Mouse (Mus musculus) intestine, postnatal 0 days (tissue): ENCODE results near the gene Casc1. TPM values are rescaled to one million over a fixed set of nuclear protein-coding genes. Genes with fewer than 3 reads are reported as not detected.
A peak's percentile ranks its signal among the peaks of the same experiment; 100 is the strongest.

Experiments
- ATAC-seq: fragments of 200-750 bp; cut with Nextera tagmentation; 2 replicates; pipeline ENCODE4 v1.8.0; 2017; ENCODE audit warnings: mild to moderate bottlenecking, moderate TSS enrichment, moderate library complexity
- H3K27ac ChIP-seq: fragments of 300-500 bp; sonication (generic); 2 replicates; pipeline ENCODE4 v1.5.1; 2014; ENCODE audit warnings: mild to moderate bottlenecking, low read depth, low read length, moderate library complexity
- H3K27me3 ChIP-seq: fragments of 300-500 bp; sonication (generic); replicated peaks from 2 replicates; pipeline ENCODE4 v1.6.1; 2014; ENCODE audit warnings: low read length, mixed read lengths; ENCODE audit not compliant: control insufficient read depth, insufficient read depth
- H3K36me3 ChIP-seq: fragments of 300-500 bp; sonication (generic); 2 replicates; pipeline ENCODE4 v1.6.1; 2014; ENCODE audit warnings: mild to moderate bottlenecking, moderate library complexity; ENCODE audit not compliant: control insufficient read depth, insufficient read depth
- H3K4me1 ChIP-seq: fragments of 300-500 bp; sonication (generic); replicated peaks from 2 replicates; pipeline ENCODE4 v1.6.1; 2014; ENCODE audit warnings: antibody characterized with exemption, low read length, mixed read lengths; ENCODE audit not compliant: control insufficient read depth, insufficient read depth
- H3K4me2 ChIP-seq: fragments of 300-500 bp; sonication (generic); replicated peaks from 2 replicates; pipeline ENCODE4 v1.6.1; 2014; ENCODE audit warnings: low read depth, mild to moderate bottlenecking, moderate library complexity
- H3K4me3 ChIP-seq: fragments of 300-500 bp; sonication (generic); 2 replicates; pipeline ENCODE4 v1.5.1; 2014; ENCODE audit warnings: low read depth, low read length
- H3K9ac ChIP-seq: fragments of 300-500 bp; sonication (generic); 2 replicates; pipeline ENCODE4 v1.6.1; 2014; ENCODE audit warnings: mild to moderate bottlenecking, low read depth, low read length
- H3K9me3 ChIP-seq: fragments of 300-500 bp; sonication (generic); 2 replicates; pipeline ENCODE4 v1.6.1; 2016; ENCODE audit warnings: mixed run types; ENCODE audit not compliant: control insufficient read depth
- CTCF ChIP-seq: sonication (generic); IDR thresholded peaks from 2 replicates; pipeline ENCODE4 v1.5.1; 2016; ENCODE audit warnings: low read depth, mild to moderate bottlenecking, control low read depth, antibody characterized with exemption, moderate library complexity
- WGBS: fragments of 180-500 bp; shearing (Covaris S2); extraction: QIAGEN DNeasy Blood & Tissue Kit; methylation state at CpG from one replicate; pipeline ENCODE4 v1.1.7; 2014; 5-methylcytosine and 5-hydroxymethylcytosine counted together
- polyA plus RNA-seq: library from polyadenylated mRNA; unstranded; fragments of >200 nt; fragmentation: Nextera tagmentation; extraction: Ambion mirVana; gene quantifications from 2 replicates; pipeline ENCODE4 v1.2.1, GENCODE M21; 2015

Gene Casc1
- polyA plus RNA-seq, 1 experiment from 2014 or later: 0.08 TPM

DNA sequence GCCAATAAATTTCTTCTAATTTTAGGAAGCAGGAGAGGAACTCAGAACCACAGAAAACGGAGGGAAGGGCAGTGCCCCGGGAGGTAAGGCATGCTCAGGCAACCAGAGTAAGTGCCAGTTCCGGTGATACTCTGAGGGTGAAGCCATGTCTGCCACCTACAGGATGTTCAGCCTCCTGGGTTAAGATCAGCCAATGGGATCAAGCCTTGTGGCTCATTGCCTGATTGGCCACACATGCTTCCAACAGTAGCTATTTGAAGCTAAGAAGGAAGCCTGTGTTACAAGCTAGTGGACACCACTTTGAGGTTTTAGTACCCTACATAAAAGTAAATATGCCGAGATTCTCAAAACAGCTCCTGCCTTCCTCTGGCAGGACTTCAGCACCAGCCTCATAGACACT lies 52.2 kb downstream of the Casc1 start:
- H3K36me3 ChIP-seq: no peaks in the 10 kb centered on the region
- WGBS: 65% methylated on average over 4 of the region's 4 CpGs
- TF ChIP-seq CTCF: peak; percentile 27; the same call in 1 of the 2 replicates
- no peak for ATAC-seq
- no peak overlapping the region for H3K4me2 ChIP-seq
- no peak overlapping the region for H3K4me3 ChIP-seq
- no peak overlapping the region for H3K27ac ChIP-seq
- H3K27me3 ChIP-seq: no peaks in the 10 kb centered on the region
- no peaks in the 10 kb centered on the region for H3K4me1 ChIP-seq
- H3K9ac ChIP-seq: no peak overlapping the region
- no peaks in the 10 kb centered on the region for H3K9me3 ChIP-seq

DNA sequence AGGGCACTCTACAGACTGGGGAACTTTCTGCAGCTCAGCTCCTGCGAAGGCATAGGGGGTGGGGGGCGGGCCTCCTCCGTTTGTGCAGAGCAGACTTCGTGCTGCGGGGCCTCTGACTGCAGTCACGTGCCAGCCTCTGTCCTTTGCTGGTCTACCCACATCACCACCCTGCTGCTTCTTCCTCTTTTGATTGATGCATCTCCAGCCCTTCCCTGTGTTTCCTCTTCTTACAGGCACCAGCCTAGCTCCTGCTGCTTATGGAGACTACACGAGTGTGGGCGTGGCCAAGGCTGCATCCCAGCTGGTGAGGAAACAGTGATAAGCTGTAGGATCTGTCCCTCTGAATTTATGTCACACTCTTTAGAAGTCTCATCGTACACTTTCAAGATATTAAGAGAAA lies 61.8 kb downstream of the Casc1 start:
- H3K9ac ChIP-seq: no peak overlapping the region
- H3K27ac ChIP-seq: no peak overlapping the region
- H3K9me3 ChIP-seq: no peaks in the 10 kb centered on the region
- no peaks in the 10 kb centered on the region for H3K27me3 ChIP-seq
- H3K4me1 ChIP-seq: no peaks in the 10 kb centered on the region
- no peak overlapping the region for H3K4me2 ChIP-seq
- H3K4me3 ChIP-seq: no peak overlapping the region
- 35% methylated on average over 9 of the region's 9 CpGs for WGBS
- no peaks in the 10 kb centered on the region for H3K36me3 ChIP-seq
- ATAC-seq: no peak
- no peak for TF ChIP-seq CTCF

DNA sequence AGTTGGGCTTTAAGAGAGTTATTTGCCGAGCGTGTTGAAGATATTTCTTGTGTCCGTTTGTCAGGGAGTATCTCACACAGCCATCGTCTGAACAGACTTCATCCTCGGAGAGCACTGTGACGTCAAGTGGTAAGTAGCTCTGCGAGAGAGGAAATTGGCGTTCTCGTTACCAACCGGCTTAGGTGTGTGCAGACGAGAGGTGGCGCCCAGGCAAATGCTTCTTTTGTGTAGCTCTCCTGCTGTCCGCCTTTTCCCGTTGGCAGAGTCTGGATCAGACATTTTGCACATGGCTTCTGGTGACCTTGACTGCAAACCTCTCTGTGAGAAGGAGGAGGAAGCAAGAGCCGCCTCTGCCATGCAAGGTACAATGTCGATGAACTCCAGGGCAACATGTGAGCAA lies 63.1 kb downstream of the Casc1 start:
- TF ChIP-seq CTCF: no peak
- no peak overlapping the region for H3K4me3 ChIP-seq
- H3K36me3 ChIP-seq: no peaks in the 10 kb centered on the region
- H3K27me3 ChIP-seq: no peaks in the 10 kb centered on the region
- no peaks in the 10 kb centered on the region for H3K9me3 ChIP-seq
- 89% methylated on average over 16 of the region's 16 CpGs for WGBS
- H3K9ac ChIP-seq: no peak overlapping the region
- no peak overlapping the region for H3K27ac ChIP-seq
- ATAC-seq: no peak
- H3K4me2 ChIP-seq: no peak overlapping the region
- no peaks in the 10 kb centered on the region for H3K4me1 ChIP-seq

DNA sequence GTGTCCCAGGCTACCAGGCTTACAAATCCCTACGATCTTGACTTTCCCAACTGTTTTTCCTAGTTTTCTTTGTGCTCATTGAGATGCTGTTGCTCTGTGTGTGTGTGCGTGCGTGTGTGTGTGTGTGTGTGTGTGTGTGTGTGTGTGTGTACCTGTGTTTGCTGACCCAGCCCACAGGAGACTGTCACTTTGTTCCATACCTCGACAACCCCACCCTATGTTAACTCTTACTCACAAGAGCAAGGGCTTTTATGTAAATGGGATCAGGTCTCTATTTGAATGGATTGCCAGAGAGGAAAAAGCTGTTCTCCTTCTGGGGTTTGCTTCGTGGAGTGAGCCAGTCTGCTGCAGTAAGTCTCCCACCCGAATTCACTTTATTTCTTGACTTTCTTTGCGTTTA lies 65.6 kb downstream of the Casc1 start:
- no peak for TF ChIP-seq CTCF
- no peaks in the 10 kb centered on the region for H3K36me3 ChIP-seq
- 50% methylated on average over 7 of the region's 7 CpGs for WGBS
- no peaks in the 10 kb centered on the region for H3K27me3 ChIP-seq
- no peaks in the 10 kb centered on the region for H3K4me1 ChIP-seq
- ATAC-seq: peak; percentile 45; the same call in 1 of the 2 replicates
- H3K4me3 ChIP-seq: no peak overlapping the region
- H3K4me2 ChIP-seq: no peak overlapping the region
- no peak overlapping the region for H3K27ac ChIP-seq
- no peaks in the 10 kb centered on the region for H3K9me3 ChIP-seq
- no peak overlapping the region for H3K9ac ChIP-seq

DNA sequence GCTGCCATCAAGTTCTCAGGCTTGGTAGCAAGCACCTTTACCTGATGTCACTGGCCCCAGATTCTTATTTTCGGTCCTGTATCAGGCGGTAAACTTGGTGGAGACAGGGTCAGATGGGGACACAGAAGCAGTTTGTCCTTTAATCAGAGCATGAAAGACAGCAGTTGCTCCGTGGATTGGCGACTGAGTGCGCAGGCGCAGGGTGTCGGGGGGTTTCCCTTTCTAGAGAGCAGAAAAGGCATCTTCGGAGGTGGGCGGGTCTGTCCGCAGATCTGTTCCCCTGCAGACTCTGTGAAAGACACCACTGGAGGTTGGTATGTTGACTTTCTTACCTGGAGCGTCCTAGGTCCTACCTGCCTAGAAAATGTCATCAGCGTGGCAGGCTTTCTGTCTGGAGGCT lies 69.0 kb downstream of the Casc1 start:
- no peak for TF ChIP-seq CTCF
- ATAC-seq: no peak
- H3K27ac ChIP-seq: no peak overlapping the region
- 85% methylated on average over 12 of the region's 12 CpGs for WGBS
- H3K4me3 ChIP-seq: no peak overlapping the region
- H3K4me1 ChIP-seq: no peaks in the 10 kb centered on the region
- no peaks in the 10 kb centered on the region for H3K36me3 ChIP-seq
- H3K4me2 ChIP-seq: no peak overlapping the region
- H3K9me3 ChIP-seq: no peaks in the 10 kb centered on the region
- H3K9ac ChIP-seq: no peak overlapping the region
- H3K27me3 ChIP-seq: no peaks in the 10 kb centered on the region

- H3K27me3 ChIP-seq: no peaks in the 10 kb centered on the region
- TF ChIP-seq CTCF: no peak
- H3K9me3 ChIP-seq: no peaks in the 10 kb centered on the region
- no peak overlapping the region for H3K4me2 ChIP-seq
- H3K27ac ChIP-seq: no peak overlapping the region
- H3K9ac ChIP-seq: no peak overlapping the region
- H3K4me1 ChIP-seq: no peaks in the 10 kb centered on the region
- no peak overlapping the region for H3K4me3 ChIP-seq
- no peak for ATAC-seq
- WGBS: 64% methylated on average over 11 of the region's 11 CpGs
- no peaks in the 10 kb centered on the region for H3K36me3 ChIP-seq
Observed at GRCm38 (mm10) chr6:145140706-145141105, 70.1 kb downstream of the Casc1 start.

- no peak for ATAC-seq
- Histone ChIP-seq H3K4me3 (no peak overlapping the region), H3K9me3 (no peaks in the 10 kb centered on the region), H3K36me3 (no peaks in the 10 kb centered on the region), H3K27ac (no peak overlapping the region), H3K27me3 (no peaks in the 10 kb centered on the region), H3K9ac (no peak overlapping the region), H3K4me2 (no peak overlapping the region), H3K4me1 (no peaks in the 10 kb centered on the region)
- WGBS: 71% methylated on average over 11 of the region's 11 CpGs
- no peak for TF ChIP-seq CTCF
Observed at GRCm38 (mm10) chr6:145139776-145140475, 70.9 kb downstream of the Casc1 start.
